Mouse (Mus musculus): ENCODE data around the gene Osbpl2.

Gene Osbpl2

GRCm38 (mm10) chr2:180104659-180105377 is 14.3 kb upstream of the Osbpl2 start:
- no peak for DNase-seq (ENCODE audit: low spot score in 2 of 2)

- peak in 1 of 2 experiments; percentile 56 for DNase-seq (ENCODE audit: low spot score in 2 of 2)
Measured at GRCm38 (mm10) chr2:180105441-180106190, 13.5 kb upstream of the Osbpl2 start.

- no peak for DNase-seq (ENCODE audit: low spot score in 2 of 2)
Measured at GRCm38 (mm10) chr2:180107081-180107480, 12.0 kb upstream of the Osbpl2 start.

GRCm38 (mm10) chr2:180108285-180108684 is 10.8 kb upstream of the Osbpl2 start:
- DNase-seq (ENCODE audit: low spot score in 2 of 2) = peak in 1 of 2 experiments; percentile 54

GRCm38 (mm10) chr2:180113909-180114890 is 4.9 kb upstream of the Osbpl2 start:
- peak in 1 of 2 experiments; percentile 48 for DNase-seq (ENCODE audit: low spot score in 2 of 2)

- no peak for DNase-seq (ENCODE audit: low spot score in 2 of 2)
Measured at GRCm38 (mm10) chr2:180115279-180115678, 3.8 kb upstream of the Osbpl2 start.

GRCm38 (mm10) chr2:180116081-180116493 is 3.0 kb upstream of the Osbpl2 start:
- DNase-seq (ENCODE audit: low spot score in 2 of 2) = peak in 1 of 2 experiments; percentile 48

- DNase-seq (ENCODE audit: low spot score in 2 of 2) = no peak
Measured at GRCm38 (mm10) chr2:180116741-180117484, 2.2 kb upstream of the Osbpl2 start.

- DNase-seq (ENCODE audit: low spot score in 2 of 2) = peak in 1 of 2 experiments; percentile 51
Measured at GRCm38 (mm10) chr2:180117485-180118194, 1.5 kb upstream of the Osbpl2 start.

GRCm38 (mm10) chr2:180119439-180120291 is 559 bp downstream of the Osbpl2 start:
- DNase-seq (ENCODE audit: low spot score in 2 of 2) = no peak

GRCm38 (mm10) chr2:180120292-180120761 is 1.2 kb downstream of the Osbpl2 start:
- DNase-seq (ENCODE audit: low spot score in 2 of 2) = no peak

- no peak for DNase-seq (ENCODE audit: low spot score in 2 of 2)
Measured at GRCm38 (mm10) chr2:180124192-180124591, 5.1 kb downstream of the Osbpl2 start.

- DNase-seq (ENCODE audit: low spot score in 2 of 2) = peak in 1 of 2 experiments; percentile 48
Measured at GRCm38 (mm10) chr2:180126195-180126594, 7.1 kb downstream of the Osbpl2 start.

GRCm38 (mm10) chr2:180127675-180128074 is 8.6 kb downstream of the Osbpl2 start:
- DNase-seq (ENCODE audit: low spot score in 2 of 2) = no peak

- DNase-seq (ENCODE audit: low spot score in 2 of 2) = no peak
Measured at GRCm38 (mm10) chr2:180133231-180133630, 14.1 kb downstream of the Osbpl2 start.

GRCm38 (mm10) chr2:180133911-180134310 is 14.8 kb downstream of the Osbpl2 start:
- no peak for DNase-seq (ENCODE audit: low spot score in 2 of 2)

GRCm38 (mm10) chr2:180135414-180135813 is 16.3 kb downstream of the Osbpl2 start:
- no peak for DNase-seq (ENCODE audit: low spot score in 2 of 2)

GRCm38 (mm10) chr2:180146091-180146490 is 27.0 kb downstream of the Osbpl2 start:
- no peak for DNase-seq (ENCODE audit: low spot score in 2 of 2)

GRCm38 (mm10) chr2:180147379-180147778 is 28.3 kb downstream of the Osbpl2 start:
- DNase-seq (ENCODE audit: low spot score in 2 of 2) = no peak

Data from urinary bladder, postnatal 4 days (tissue).